Mouse (Mus musculus) CH12.LX (cell line): ENCODE results near the gene Cdk14. TPM values are rescaled to one million over a fixed set of nuclear protein-coding genes. Genes with fewer than 3 reads are reported as not detected.

ENCODE experiments used
- DNase-seq: peaks from one replicate; pipeline ENCODE4 v3.0.0-alpha.2; 2013; ENCODE audit errors: extremely low read depth
- H3K27ac ChIP-seq: 2 replicates; pipeline ENCODE4 v1.5.1; 2012; ENCODE audit warnings: low read depth, mild to moderate bottlenecking, control low read depth, moderate library complexity; ENCODE audit not compliant: insufficient read depth
- H3K27me3 ChIP-seq: replicated peaks from 2 replicates; pipeline ENCODE3; 2012; ENCODE audit warnings: inconsistent platforms
- H3K36me3 ChIP-seq, 2 experiments: replicated peaks in 1 of 2; 2 replicates each; pipeline versions ENCODE3 to v1.6.1; 2012; ENCODE audit warnings: inconsistent platforms in 1 of 2, low read length in 1 of 2, mild to moderate bottlenecking in 1 of 2, mixed read lengths in 1 of 2, moderate library complexity in 1 of 2; ENCODE audit not compliant: control insufficient read depth in 1 of 2, insufficient read depth in 1 of 2
- H3K4me1 ChIP-seq, 2 experiments: 2 replicates each; pipeline ENCODE4 v1.6.1; 2012; ENCODE audit warnings: inconsistent platforms in 1 of 2, moderate library complexity in 1 of 2; ENCODE audit not compliant: insufficient read depth in 2 of 2, control insufficient read depth in 1 of 2
- H3K4me2 ChIP-seq: 2 replicates; pipeline ENCODE4 v1.6.1; 2012; ENCODE audit warnings: low read depth, mild to moderate bottlenecking, control low read depth; ENCODE audit not compliant: poor library complexity, insufficient read depth, severe bottlenecking
- H3K4me3 ChIP-seq, 3 experiments: fragments of 150-350 bp in 1 of 3; sonication (generic) in 1 of 3; replicated peaks in 1 of 3; 2 replicates each; pipeline versions ENCODE3 to v1.5.1; 2011 to 2012; ENCODE audit warnings: low read depth in 2 of 3, low read length in 2 of 3, mild to moderate bottlenecking in 2 of 3, moderate library complexity in 2 of 3, control low read depth in 1 of 3, improper control_type of control experiment in 1 of 3, inconsistent platforms in 1 of 3, mixed read lengths in 1 of 3; ENCODE audit not compliant: poor library complexity in 1 of 3
- H3K79me2 ChIP-seq: replicated peaks from 2 replicates; pipeline ENCODE4 v1.6.1; 2012; ENCODE audit warnings: mild to moderate bottlenecking, moderate library complexity; ENCODE audit not compliant: control insufficient read depth, poor library complexity, insufficient read depth, severe bottlenecking; ENCODE audit errors: extremely low read depth
- H3K9ac ChIP-seq: 2 replicates; pipeline ENCODE4 v1.6.1; 2012; ENCODE audit warnings: low read depth, mild to moderate bottlenecking, control low read depth, moderate library complexity; ENCODE audit not compliant: insufficient read depth
- H3K9me3 ChIP-seq: replicated peaks from 2 replicates; pipeline ENCODE3; 2012; ENCODE audit warnings: low read length, inconsistent platforms, mixed read lengths
- CHD1 ChIP-seq: IDR thresholded peaks from 2 replicates; pipeline ENCODE4 v1.6.1; 2012; ENCODE audit warnings: low read depth, low read length, improper control_type of control experiment, inconsistent platforms
- CHD2 ChIP-seq: IDR thresholded peaks from 2 replicates; pipeline ENCODE4 v1.6.1; 2011; ENCODE audit warnings: low read length, improper control_type of control experiment
- GABPA ChIP-seq: IDR thresholded peaks from 2 replicates; pipeline ENCODE4 v1.6.1; 2012; ENCODE audit warnings: low read depth, low read length, improper control_type of control experiment, inconsistent platforms; ENCODE audit not compliant: insufficient replicate concordance
- HCFC1 ChIP-seq: IDR thresholded peaks from 2 replicates; pipeline ENCODE4 v1.6.1; 2012; ENCODE audit warnings: low read depth, mild to moderate bottlenecking, inconsistent platforms, low read length, improper control_type of control experiment
- IRF4 ChIP-seq: IDR thresholded peaks from 2 replicates; pipeline ENCODE4 v1.6.1; 2014; ENCODE audit warnings: low read depth, mild to moderate bottlenecking, inconsistent platforms, low read length, improper control_type of control experiment
- JUND ChIP-seq: conservative IDR thresholded peaks from 2 replicates; pipeline ENCODE4 v1.6.1; 2011; ENCODE audit warnings: low read depth, low read length, improper control_type of control experiment
- MAFK ChIP-seq: IDR thresholded peaks from 2 replicates; pipeline ENCODE4 v1.6.1; 2011; ENCODE audit warnings: low read length, improper control_type of control experiment; ENCODE audit not compliant: insufficient replicate concordance
- MEF2A ChIP-seq: IDR thresholded peaks from 2 replicates; pipeline ENCODE4 v1.6.1; 2014; ENCODE audit warnings: low read depth, mild to moderate bottlenecking, inconsistent platforms, low read length, improper control_type of control experiment, borderline replicate concordance
- MXI1 ChIP-seq: IDR thresholded peaks from 2 replicates; pipeline ENCODE4 v1.6.1; 2011; ENCODE audit warnings: mild to moderate bottlenecking, low read depth, low read length, improper control_type of control experiment
- MYC ChIP-seq: IDR thresholded peaks from 2 replicates; pipeline ENCODE4 v1.6.1; 2011; ENCODE audit warnings: low read depth, mild to moderate bottlenecking, improper control_type of control experiment, low read length
- NELFE ChIP-seq: IDR thresholded peaks from 2 replicates; pipeline ENCODE4 v1.6.1; 2011; ENCODE audit warnings: low read depth, low read length, improper control_type of control experiment
- NRF1 ChIP-seq: IDR thresholded peaks from 2 replicates; pipeline ENCODE4 v1.6.1; 2014; ENCODE audit warnings: low read depth, mild to moderate bottlenecking, inconsistent platforms, low read length, improper control_type of control experiment, moderate library complexity
- POLR2AphosphoS2 ChIP-seq: IDR thresholded peaks from 2 replicates; pipeline ENCODE4 v1.6.1; 2011; ENCODE audit warnings: low read depth, low read length, improper control_type of control experiment
- SMC3 ChIP-seq: IDR thresholded peaks from 2 replicates; pipeline ENCODE4 v1.6.1; 2011; ENCODE audit warnings: low read depth, low read length, improper control_type of control experiment
- USF1 ChIP-seq: IDR thresholded peaks from 2 replicates; pipeline ENCODE4 v1.6.1; 2014; ENCODE audit warnings: low read depth, mild to moderate bottlenecking, inconsistent platforms, low read length, improper control_type of control experiment
- USF2 ChIP-seq: conservative IDR thresholded peaks from 2 replicates; pipeline ENCODE4 v1.6.1; 2011; ENCODE audit warnings: low read depth, low read length, improper control_type of control experiment
- ZC3H11A ChIP-seq: IDR thresholded peaks from 2 replicates; pipeline ENCODE4 v1.6.1; 2012; ENCODE audit warnings: low read depth, mild to moderate bottlenecking, inconsistent platforms, low read length, improper control_type of control experiment
- ZMIZ1 ChIP-seq: IDR thresholded peaks from 2 replicates; pipeline ENCODE4 v1.6.1; 2012; ENCODE audit warnings: low read depth, mild to moderate bottlenecking, inconsistent platforms, low read length, improper control_type of control experiment
- dilution Hi-C: fragments of 300-500 bp; cut with MboI; formaldehyde crosslinking; loops from 2 replicates; pipeline ENCODE4 v1.14.3; 2020; ENCODE audit warnings: low sequenced_read_pairs; ENCODE audit not compliant: extremely low pct_unique_long_range_greater_than_20kb, extremely low pct_ligation_motif_present
- in situ Hi-C: fragments of 300-500 bp; cut with MboI; formaldehyde crosslinking; loops from 3 replicates; pipeline ENCODE4 v1.14.3; 2019; ENCODE audit warnings: low sequenced_read_pairs, low pct_ligation_motif_present, low pct_unique_long_range_greater_than_20kb, mixed read lengths
- polyA plus RNA-seq: library from polyadenylated mRNA; unstranded; fragments of >175 nt; gene quantifications from 2 replicates; pipeline ENCODE4 v1.2.1, GENCODE M21; 2012; ENCODE audit warnings: low read depth; ENCODE audit not compliant: insufficient read length
- total RNA-seq, 2 experiments: library from RNA; depleted of rRNA; stranded (reverse); fragments of 300-350 nt in 1 of 2; fragments of >200 nt in 1 of 2; gene quantifications; 2 replicates each; pipeline ENCODE4 v1.2.3; 2012 to 2014

Gene Cdk14
- total and polyA plus RNA-seq, 3 experiments = 3.7 to 12.0 (median 8.9) TPM

GRCm38 (mm10) chr5:4755326-4755725 is 664.8 kb downstream of the Cdk14 start:
- dilution Hi-C loops = no loop called here
- Histone ChIP-seq H3K4me3 (no peak overlapping the region), H3K27me3 (no peaks in the 10 kb centered on the region), H3K9ac (no peak overlapping the region), H3K79me2 (no peaks in the 10 kb centered on the region), H3K36me3 (no peaks in the 10 kb centered on the region), H3K4me1 (no peaks in the 10 kb centered on the region), H3K4me2 (no peak overlapping the region), H3K27ac (no peak overlapping the region), H3K9me3 (peaks cover 21% of the 10 kb centered on the region)
- in situ Hi-C loops = loop anchor here (10.0 kb wide), 1 partner anchor 61 kb away; no protein-coding TSS in a partner anchor
- TF ChIP-seq CHD2 = no peak
- TF ChIP-seq USF2 = no peak
- no peak for TF ChIP-seq ZMIZ1
- no peak for TF ChIP-seq MXI1
- TF ChIP-seq CHD1 = no peak
- no peak for TF ChIP-seq JUND
- TF ChIP-seq NELFE = no peak
- no peak for TF ChIP-seq HCFC1
- TF ChIP-seq ZC3H11A = no peak
- no peak for TF ChIP-seq MYC
- DNase-seq = no peak

GRCm38 (mm10) chr5:4754701-4755281 is 665.3 kb downstream of the Cdk14 start:
- no peaks in the 10 kb centered on the region for H3K4me1 ChIP-seq
- H3K9ac ChIP-seq = no peak overlapping the region
- H3K27ac ChIP-seq = no peak overlapping the region
- dilution Hi-C loops = no loop called here
- in situ Hi-C loops = loop anchor here (10.0 kb wide), 1 partner anchor 60 kb away; no protein-coding TSS in a partner anchor
- peaks cover 21% of the 10 kb centered on the region for H3K9me3 ChIP-seq
- H3K79me2 ChIP-seq = no peaks in the 10 kb centered on the region
- H3K27me3 ChIP-seq = no peaks in the 10 kb centered on the region
- no peak for DNase-seq
- TF ChIP-seq MEF2A = no peak
- no peak for TF ChIP-seq USF1
- TF ChIP-seq NRF1 = no peak
- TF ChIP-seq POLR2AphosphoS2 = no peak
- no peak for TF ChIP-seq MXI1
- no peak for TF ChIP-seq NELFE
- TF ChIP-seq GABPA = no peak
- no peak for TF ChIP-seq IRF4
- TF ChIP-seq MAFK = no peak
- no peak for TF ChIP-seq SMC3
- no peak for TF ChIP-seq ZMIZ1
- H3K4me2 ChIP-seq = no peak overlapping the region
- H3K36me3 ChIP-seq = no peaks in the 10 kb centered on the region
- H3K4me3 ChIP-seq = no peak overlapping the region

Other genes starting within 250 kb of the Cdk14 start
- gene 1700015F17Rik, start 58.8 kb upstream of the Cdk14 start, total RNA-seq (2012; rRNA removed) = not detected in 2 replicates
- not detected in 2 replicates for gene 1700015F17Rik, start 58.8 kb upstream of the Cdk14 start, total RNA-seq (2014; rRNA removed)
- gene 1700015F17Rik, start 58.8 kb upstream of the Cdk14 start, polyA plus RNA-seq = not detected in 2 replicates
- 13.4 and 23.5 TPM in 2 replicates for gene Cldn12, start 94.6 kb upstream of the Cdk14 start, total RNA-seq (2012; rRNA removed)
- 22.6 and 24.1 TPM in 2 replicates for gene Cldn12, start 94.6 kb upstream of the Cdk14 start, total RNA-seq (2014; rRNA removed)
- 10.6 and 11.8 TPM in 2 replicates for gene Cldn12, start 94.6 kb upstream of the Cdk14 start, polyA plus RNA-seq
- gene Gtpbp10, start 139.2 kb upstream of the Cdk14 start, total RNA-seq (2012; rRNA removed) = not detected in 2 replicates
- not detected in 2 replicates for gene Gtpbp10, start 139.2 kb upstream of the Cdk14 start, total RNA-seq (2014; rRNA removed)
- not detected in 2 replicates for gene Gtpbp10, start 139.2 kb upstream of the Cdk14 start, polyA plus RNA-seq
- gene Gm8773, start 153.5 kb upstream of the Cdk14 start, total RNA-seq (2012; rRNA removed) = 0.97 and 1.6 TPM in 2 replicates
- not detected in 2 replicates for gene Gm8773, start 153.5 kb upstream of the Cdk14 start, total RNA-seq (2014; rRNA removed)
- gene Gm8773, start 153.5 kb upstream of the Cdk14 start, polyA plus RNA-seq = not detected in 2 replicates
- gene Cfap69, start 243.9 kb upstream of the Cdk14 start, total RNA-seq (2012; rRNA removed) = 0.25 and 0.51 TPM in 2 replicates
- 1.2 and 1.8 TPM in 2 replicates for gene Cfap69, start 243.9 kb upstream of the Cdk14 start, total RNA-seq (2014; rRNA removed)
- gene Cfap69, start 243.9 kb upstream of the Cdk14 start, polyA plus RNA-seq = 0.98 and 1.5 TPM in 2 replicates